Mouse (Mus musculus) thymus, adult 2 months (tissue): ENCODE data around the gene Rnf39. TPM values are rescaled to one million over a fixed set of nuclear protein-coding genes. Genes with fewer than 3 reads are reported as not detected.

Source experiments
- DNase-seq: peaks from one replicate; pipeline ENCODE4 v3.0.0; 2021
- H3K27ac ChIP-seq: fragments of 200-500 bp; 2 replicates; pipeline ENCODE4 v1.5.1; 2012; ENCODE audit warnings: low read length, control low read depth; ENCODE audit not compliant: control insufficient read depth, insufficient read depth
- H3K27me3 ChIP-seq: fragments of 200-500 bp; 2 replicates; pipeline ENCODE4 v1.6.1; 2012; ENCODE audit warnings: mild to moderate bottlenecking, low read length, moderate library complexity, mixed read lengths; ENCODE audit not compliant: control insufficient read depth, insufficient read depth
- H3K36me3 ChIP-seq: fragments of 200-500 bp; 2 replicates; pipeline ENCODE4 v1.6.1; 2012; ENCODE audit warnings: mild to moderate bottlenecking, low read length, moderate library complexity; ENCODE audit not compliant: control insufficient read depth, insufficient read depth
- H3K4me1 ChIP-seq: fragments of 200-500 bp; replicated peaks from 2 replicates; pipeline ENCODE4 v1.6.1; 2012; ENCODE audit warnings: low read length; ENCODE audit not compliant: control insufficient read depth, insufficient read depth
- H3K4me3 ChIP-seq: fragments of 200-500 bp; 2 replicates; pipeline ENCODE4 v1.5.1; 2012; ENCODE audit warnings: mild to moderate bottlenecking, low read length, control low read depth, moderate library complexity; ENCODE audit not compliant: control insufficient read depth, insufficient read depth
- CTCF ChIP-seq: fragments of 200-500 bp; IDR thresholded peaks from 2 replicates; pipeline ENCODE4 v1.5.1; 2012; ENCODE audit warnings: mild to moderate bottlenecking, control low read depth, low read length, moderate library complexity, borderline replicate concordance; ENCODE audit not compliant: control insufficient read depth, poor library complexity, insufficient read depth; ENCODE audit errors: extremely low read depth
- POLR2A ChIP-seq: fragments of 200-500 bp; IDR thresholded peaks from 2 replicates; pipeline ENCODE4 v1.6.1; 2012; ENCODE audit warnings: mild to moderate bottlenecking, low read length, control low read depth, moderate library complexity; ENCODE audit not compliant: control insufficient read depth, poor library complexity, insufficient read depth; ENCODE audit errors: extremely low read depth
- WGBS: fragments of 180-500 bp; shearing (Covaris S2); methylation state at CpG from one replicate; pipeline ENCODE4 v1.1.7; 2018; 5-methylcytosine and 5-hydroxymethylcytosine counted together
- polyA plus RNA-seq: library from polyadenylated mRNA; depleted of rRNA; stranded (reverse); fragments of >200 nt; gene quantifications from 2 replicates; pipeline ENCODE4 v1.2.3, GENCODE M21; 2012

Rnf39 gene
- polyA plus RNA-seq, 1 experiment, result 3.8 TPM

DNA sequence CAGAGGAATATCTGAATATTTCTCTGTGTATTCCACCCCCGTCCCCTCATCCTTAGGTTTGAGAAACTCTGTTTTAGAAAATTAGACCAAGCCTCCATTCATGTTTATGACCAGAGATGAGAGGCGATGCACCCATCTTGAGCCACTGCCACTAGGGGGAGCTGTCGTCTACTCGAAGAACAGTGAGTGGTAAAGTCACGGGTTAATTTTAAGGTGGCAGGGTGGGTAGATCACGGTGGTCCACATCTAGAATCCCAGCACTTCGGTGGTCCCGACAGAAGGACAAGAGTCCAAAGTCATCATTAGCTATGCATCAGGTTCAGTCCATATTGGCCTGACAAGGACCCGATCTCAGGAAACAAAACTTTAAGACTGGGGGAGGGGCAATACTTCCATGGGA lies 27.6 kb upstream of the Rnf39 start:
- Histone ChIP-seq H3K4me3 (no peak overlapping the region), H3K27me3 (no peaks in the 10 kb centered on the region), H3K27ac (no peak overlapping the region), H3K4me1 (no peaks in the 10 kb centered on the region), H3K36me3 (no peaks in the 10 kb centered on the region)
- 11% methylated on average over 9 of the region's 9 CpGs for WGBS
- DNase-seq, result peak; percentile 73
- peak; percentile 36; the same call in 1 of the 2 replicates for TF ChIP-seq CTCF
- TF ChIP-seq POLR2A, result no peak

DNA sequence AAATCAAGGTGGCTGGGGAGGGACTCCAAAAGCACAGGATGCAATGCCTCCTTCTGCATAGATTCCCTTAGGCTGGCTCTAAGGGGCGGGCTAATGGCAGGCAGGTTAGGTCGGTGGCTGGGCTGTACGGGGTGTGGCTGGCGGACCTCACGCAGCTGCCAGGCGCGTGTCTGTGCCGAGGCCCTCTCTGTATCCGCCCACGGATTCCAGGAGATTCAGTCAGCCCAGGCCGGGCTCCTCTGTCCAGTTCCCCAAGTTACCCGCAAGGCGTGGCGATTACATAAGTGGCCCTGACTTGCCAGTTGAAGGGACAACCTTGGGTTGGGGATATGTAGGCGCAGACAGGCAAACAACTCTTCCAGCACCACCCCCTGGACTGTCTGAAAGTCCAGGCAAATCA lies 22.5 kb upstream of the Rnf39 start:
- H3K4me1 ChIP-seq, result no peaks in the 10 kb centered on the region
- H3K36me3 ChIP-seq, result no peaks in the 10 kb centered on the region
- TF ChIP-seq POLR2A, result no peak
- no peak for TF ChIP-seq CTCF
- no peak overlapping the region for H3K27ac ChIP-seq
- WGBS, result 80% methylated on average over 15 of the region's 15 CpGs
- H3K27me3 ChIP-seq, result no peaks in the 10 kb centered on the region
- no peak overlapping the region for H3K4me3 ChIP-seq
- no peak for DNase-seq

DNA sequence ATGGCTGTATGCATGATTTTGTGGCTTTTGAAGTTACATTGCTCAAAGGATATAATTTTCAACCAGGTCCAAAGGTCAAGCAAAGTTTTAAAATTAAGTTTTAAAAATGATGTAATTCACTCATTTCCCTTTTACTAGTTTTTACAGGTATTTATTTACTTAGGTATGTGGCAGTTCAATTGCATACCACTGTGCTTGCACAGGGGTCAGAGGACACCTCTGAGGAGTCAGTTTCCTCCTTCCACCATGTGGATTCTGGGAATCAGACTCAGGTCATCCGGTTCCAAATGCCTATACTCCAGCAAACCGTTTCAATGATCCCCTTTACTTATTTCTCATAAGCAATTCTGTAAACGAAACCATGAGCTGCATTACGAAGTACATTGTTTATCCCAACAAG lies 20.0 kb upstream of the Rnf39 start:
- Histone ChIP-seq H3K36me3 (no peaks in the 10 kb centered on the region), H3K27ac (no peak overlapping the region), H3K4me3 (no peak overlapping the region), H3K4me1 (no peaks in the 10 kb centered on the region), H3K27me3 (no peaks in the 10 kb centered on the region)
- TF ChIP-seq CTCF (no peak), POLR2A (no peak)
- no peak for DNase-seq
- WGBS, result 92% methylated on average over 4 of the region's 4 CpGs

DNA sequence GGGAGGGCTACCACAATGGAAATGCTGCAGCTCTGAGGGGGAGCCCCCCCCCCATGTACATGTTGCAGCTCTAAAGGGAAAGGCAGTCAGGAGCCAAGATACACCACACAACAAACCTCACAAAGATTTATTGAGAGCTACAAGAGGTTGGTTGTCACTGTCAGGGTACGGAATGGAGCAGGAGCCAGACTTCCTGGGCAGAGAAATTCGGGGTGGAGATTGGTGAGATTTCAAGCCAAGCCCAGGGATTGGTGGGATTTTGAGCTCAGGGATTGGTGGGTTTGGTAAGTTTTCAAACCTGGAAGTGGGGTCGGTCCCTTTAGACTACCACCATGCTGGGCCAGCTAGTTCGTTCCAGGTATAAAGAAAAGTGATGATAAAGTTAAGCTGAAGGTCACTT lies 19.2 kb upstream of the Rnf39 start:
- Histone ChIP-seq H3K36me3 (no peaks in the 10 kb centered on the region), H3K4me3 (no peak overlapping the region), H3K27ac (no peak overlapping the region), H3K27me3 (no peaks in the 10 kb centered on the region), H3K4me1 (no peaks in the 10 kb centered on the region)
- DNase-seq, result no peak
- TF ChIP-seq POLR2A, result no peak
- WGBS, result 82% methylated on average over 4 of the region's 4 CpGs

DNA sequence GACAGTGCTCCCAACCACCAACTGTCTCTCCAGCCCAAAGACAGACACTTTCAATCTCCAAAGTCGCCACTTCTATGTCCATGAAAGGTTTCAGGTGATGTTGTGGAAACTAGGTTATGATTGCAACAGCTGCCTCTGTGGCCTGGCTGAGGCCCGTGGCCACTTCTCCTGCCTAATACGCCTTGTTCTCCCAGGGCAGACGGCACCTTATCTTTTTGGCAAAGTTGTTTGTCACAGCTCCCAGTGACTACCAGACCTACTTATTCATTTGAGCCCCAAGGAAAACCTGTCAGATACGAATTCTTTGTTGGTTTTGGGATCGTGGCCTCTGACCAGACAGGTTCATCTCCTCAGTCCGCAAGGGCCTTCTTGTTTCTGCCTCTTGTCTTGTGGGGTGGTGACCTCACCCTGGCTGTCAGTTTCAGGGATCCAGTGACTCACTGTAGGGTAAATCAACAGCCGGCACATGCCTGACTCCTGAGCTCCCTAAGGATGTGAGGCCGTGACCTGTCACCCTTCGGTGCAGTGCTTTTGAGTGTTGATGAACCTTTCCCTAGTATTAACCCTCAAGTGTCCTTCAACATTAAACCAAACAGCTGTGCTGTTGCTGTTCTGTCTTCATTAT lies 15.1 kb upstream of the Rnf39 start:
- no peaks in the 10 kb centered on the region for H3K4me1 ChIP-seq
- TF ChIP-seq POLR2A (no peak), CTCF (no peak)
- no peak overlapping the region for H3K4me3 ChIP-seq
- no peaks in the 10 kb centered on the region for H3K27me3 ChIP-seq
- 92% methylated on average over 10 of the region's 10 CpGs for WGBS
- no peaks in the 10 kb centered on the region for H3K36me3 ChIP-seq
- no peak for DNase-seq
- H3K27ac ChIP-seq, result no peak overlapping the region

DNA sequence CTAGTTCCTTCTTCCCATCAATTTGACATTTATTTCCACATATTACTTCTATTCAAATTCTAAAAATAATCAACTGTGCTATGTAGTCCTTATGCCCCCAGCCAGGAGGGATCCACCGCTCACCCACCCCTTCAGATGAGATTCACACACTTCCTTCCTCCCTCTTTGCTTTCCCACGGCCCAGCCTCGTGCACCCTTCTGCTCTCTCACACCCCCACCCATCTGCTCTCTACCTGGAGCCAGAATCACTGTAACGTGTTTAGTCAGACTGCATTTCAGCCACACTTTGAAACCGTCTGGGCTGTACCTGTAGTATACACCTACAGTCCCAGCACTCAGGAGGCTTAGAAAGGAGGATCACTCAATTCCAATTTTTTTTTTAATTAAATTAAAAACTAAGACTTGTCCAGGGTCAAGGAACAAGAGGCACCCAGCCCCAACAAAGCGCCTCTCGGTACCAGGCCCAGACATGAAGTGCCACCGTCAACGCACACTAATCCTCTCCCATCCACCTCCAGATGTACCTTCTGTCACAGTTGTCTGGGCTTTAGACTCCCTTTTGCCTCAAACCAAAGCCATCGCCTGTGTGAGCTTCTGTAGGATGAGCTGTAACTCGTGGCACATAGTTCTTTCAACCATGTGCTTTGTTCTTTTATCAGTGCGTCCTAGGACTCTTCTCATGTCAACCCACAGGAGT lies 13.3 kb upstream of the Rnf39 start:
- Histone ChIP-seq H3K27me3 (no peaks in the 10 kb centered on the region), H3K36me3 (no peaks in the 10 kb centered on the region), H3K27ac (no peak overlapping the region), H3K4me3 (no peak overlapping the region), H3K4me1 (no peaks in the 10 kb centered on the region)
- no peak for DNase-seq
- TF ChIP-seq CTCF (no peak), POLR2A (no peak)
- WGBS, result 51% methylated on average over 12 of the region's 12 CpGs
